Mouse (Mus musculus) right cerebral cortex, postnatal 10 days (tissue): Measurements from ENCODE around the gene Ifi202b.
"Not testable (repeated sequence)": the region's sequence is repeated elsewhere in the genome, so short reads cannot be mapped to it uniquely, and the experiment has no call there.

Experiments
- DNase-seq, 2 experiments: peaks; one replicate each; pipeline ENCODE4 v3.0.0; 2021; ENCODE audit warnings: low spot score in 2 of 2

The Ifi202b gene

GRCm38 (mm10) chr1:173982694-173983305, at the start of gene Ifi202b:
Ifi202b (minus strand) TSS chr1:173982744.
- DNase-seq, result not testable (repeated sequence)

- no peak for DNase-seq
These were observed 49.2 kb upstream of the Ifi202b start, which contains the start of gene Ifi205 for GRCm38 (mm10) chr1:174031698-174032097. Ifi205 (minus strand) TSS chr1:174031810.

- DNase-seq, result not testable (repeated sequence)
These were observed 24.5 kb upstream of the Ifi202b start for GRCm38 (mm10) chr1:174007050-174007449.

GRCm38 (mm10) chr1:174004352-174005109, 22.0 kb upstream of the Ifi202b start:
- DNase-seq, result not testable (repeated sequence)

GRCm38 (mm10) chr1:173995003-173995402, 12.5 kb upstream of the Ifi202b start:
- no peak for DNase-seq

GRCm38 (mm10) chr1:173981038-173981437, 1.5 kb downstream of the Ifi202b start:
- DNase-seq, result not testable (repeated sequence)

- no peak for DNase-seq
These were observed 4.9 kb downstream of the Ifi202b start for GRCm38 (mm10) chr1:173977622-173978021.

- DNase-seq, result peak; percentile 20 to 31
These were observed 9.4 kb downstream of the Ifi202b start for GRCm38 (mm10) chr1:173973111-173973510.

GRCm38 (mm10) chr1:173961491-173961890, 21.1 kb downstream of the Ifi202b start:
- not testable (repeated sequence) for DNase-seq

- DNase-seq, result not testable (repeated sequence)
These were observed 22.5 kb downstream of the Ifi202b start for GRCm38 (mm10) chr1:173959998-173960397.

- DNase-seq, result not testable (repeated sequence)
These were observed 26.6 kb downstream of the Ifi202b start for GRCm38 (mm10) chr1:173955839-173956527.

GRCm38 (mm10) chr1:173955071-173955796, 27.3 kb downstream of the Ifi202b start:
- DNase-seq, result no peak

GRCm38 (mm10) chr1:173953563-173953962, 29.0 kb downstream of the Ifi202b start:
- DNase-seq, result no peak

GRCm38 (mm10) chr1:173949044-173949443, 33.5 kb downstream of the Ifi202b start:
- not testable (repeated sequence) for DNase-seq

GRCm38 (mm10) chr1:173942780-173943066, 39.8 kb downstream of the Ifi202b start:
- DNase-seq, result peak in 1 of 2 experiments; percentile 15

- DNase-seq, result not testable (repeated sequence)
These were observed 40.4 kb downstream of the Ifi202b start, which contains the start of the genes Mndal and Ifi203 for GRCm38 (mm10) chr1:173941924-173942779. Mndal (minus strand) TSS chr1:173942491. Ifi203 (minus strand) TSS chr1:173942672.

- DNase-seq, result not testable (repeated sequence)
These were observed 41.0 kb downstream of the Ifi202b start for GRCm38 (mm10) chr1:173941522-173941921.

GRCm38 (mm10) chr1:173919279-173919678, 63.3 kb downstream of the Ifi202b start:
- DNase-seq, result not testable (repeated sequence)

- DNase-seq, result no peak
These were observed 68.0 kb downstream of the Ifi202b start for GRCm38 (mm10) chr1:173914559-173914958.

- not testable (repeated sequence) for DNase-seq
These were observed 69.2 kb downstream of the Ifi202b start for GRCm38 (mm10) chr1:173913256-173913791.
